Mouse (Mus musculus): ENCODE results near the gene Acp1.

- no peak for TF ChIP-seq USF1 (IDR thresholded peaks at IDR 0.05; ENCODE audit: low read depth)
- no peak for TF ChIP-seq CTCF (IDR thresholded peaks at IDR 0.05; ENCODE audit: control insufficient read depth, insufficient read depth, insufficient read length)
- TF ChIP-seq FOSL1 (IDR thresholded peaks at IDR 0.05; ENCODE audit: insufficient read depth, low read length, poor library complexity, severe bottlenecking), result no peak
These were observed 14.3 kb downstream of the Acp1 start for GRCm38 (mm10) chr12:30897039-30897438.

Data from C2C12 (cell line).